ENCODE assay signal across 8 mouse cellular contexts in the genomic region with DNA sequence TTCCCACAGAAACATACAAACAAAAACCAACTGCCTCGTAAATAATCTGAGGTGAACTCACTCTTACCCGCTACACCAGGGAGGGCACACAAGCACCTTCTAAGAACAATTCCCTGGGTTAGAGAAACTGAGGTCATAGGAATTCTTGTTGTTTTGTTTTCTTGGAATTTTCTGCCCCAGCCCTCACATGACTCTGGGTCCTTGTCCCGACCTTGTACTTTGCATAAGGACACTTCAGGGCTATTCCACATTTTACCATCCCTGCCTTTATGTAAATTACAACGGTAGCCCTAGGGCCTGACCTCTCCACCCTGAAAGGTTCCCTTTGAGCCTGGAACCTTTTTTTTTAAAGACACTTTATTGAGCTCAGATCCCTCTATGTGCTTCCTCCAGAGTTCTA. TPM values are rescaled to one million over a fixed set of nuclear protein-coding genes. Genes with fewer than 3 reads are reported as not detected.
A peak's percentile ranks its signal among the peaks of the same experiment; 100 is the strongest.
DNase-seq lines count a peak whose midpoint lies in the region; ATAC-seq and TF ChIP-seq lines count a peak whose summit lies in the region.

A gene (minus strand): TSS at position 173 of the 400 bp plus-strand sequence.

- no peak within 1 kb of the TSS for H3K4me3 ChIP-seq in kidney, embryonic 15.5 days (replicated peaks)
- H3K4me3 ChIP-seq in gastrocnemius, adult 2 months, result peak within 1 kb of the TSS; percentile 50; the same call in 1 of the 2 replicates
- no peak within 1 kb of the TSS for H3K4me3 ChIP-seq in hindbrain, postnatal 0 days (ENCODE audit: low read length)

- no peak for ATAC-seq in kidney, embryonic 15.5 days (replicated peaks; ENCODE audit: low FRiP score)
- ATAC-seq in hindbrain, postnatal 0 days, result no peak
- no peak for ATAC-seq in megakaryocyte, adult 5-6 weeks (ENCODE audit: poor library complexity, severe bottlenecking)

- TF ChIP-seq CTCF in gastrocnemius, adult 2 months (IDR thresholded peaks at IDR 0.05), result no peak
- TF ChIP-seq CTCF in hindbrain, postnatal 0 days (IDR thresholded peaks at IDR 0.05; ENCODE audit: low read depth), result no peak

- H3K27me3 ChIP-seq in kidney, embryonic 15.5 days, result no peaks in the 10 kb centered on the region
- H3K27me3 ChIP-seq in hindbrain, postnatal 0 days (ENCODE audit: insufficient read depth, low read length), result no peaks in the 10 kb centered on the region

- intact Hi-C loops in gastrocnemius, adult 2 months (cut with DNase I), result loop anchor here (2.0 to 5.0 kb wide), 3 partner anchors 140 to 284 kb away; no protein-coding TSS in a partner anchor

- no peaks in the 10 kb centered on the region for H3K36me3 ChIP-seq in kidney, embryonic 15.5 days
- no peaks in the 10 kb centered on the region for H3K36me3 ChIP-seq in hindbrain, postnatal 0 days (ENCODE audit: insufficient read depth, low read length)

- 0 out of 2 replicates have a peak within 1 kb of the TSS, but pooled peaks have one; percentile 33 for H3K4me2 ChIP-seq in kidney, embryonic 15.5 days
- no peak within 1 kb of the TSS for H3K4me2 ChIP-seq in hindbrain, postnatal 0 days (ENCODE audit: low read depth, low read length)

- DNase-seq in kidney, adult 9 months, result no peak
- DNase-seq in adrenal gland, adult 8-10 months, result no peak
- no peak for DNase-seq in gastrocnemius, adult 2 months
- no peak for DNase-seq in hindbrain, postnatal 0 days (ENCODE audit: low spot score)
- DNase-seq in right cerebral cortex, adult 18-20 months, result no peak
- no peak for DNase-seq in cerebellum, adult 11 months

- H3K9me3 ChIP-seq in kidney, embryonic 15.5 days (replicated peaks), result no peaks in the 10 kb centered on the region
- no peaks in the 10 kb centered on the region for H3K9me3 ChIP-seq in hindbrain, postnatal 0 days (ENCODE audit: low read length)

- no peak within 1 kb of the TSS for H3K9ac ChIP-seq in kidney, embryonic 15.5 days
- H3K9ac ChIP-seq in hindbrain, postnatal 0 days (replicated peaks; ENCODE audit: low read length), result no peak within 1 kb of the TSS

- H3K27ac ChIP-seq in kidney, embryonic 15.5 days, result no peak within 1 kb of the TSS
- 0 out of 2 replicates have a peak within 1 kb of the TSS, but pooled peaks have one; percentile 25 for H3K27ac ChIP-seq in gastrocnemius, adult 2 months
- no peak within 1 kb of the TSS for H3K27ac ChIP-seq in hindbrain, postnatal 0 days

- 42% methylated on average over 4 of the region's 4 CpGs for WGBS in kidney, embryonic 15.5 days
- 45% methylated on average over 4 of the region's 4 CpGs for WGBS in hindbrain, postnatal 0 days

- H3K4me1 ChIP-seq in kidney, embryonic 15.5 days, result peaks cover 36% of the 10 kb centered on the region
- 0 out of 2 replicates have a peak, but pooled peaks cover 6% of the 10 kb centered on the region for H3K4me1 ChIP-seq in hindbrain, postnatal 0 days (ENCODE audit: insufficient read depth, low read length)

RNA-seq across cellular contexts. Expression of the gene that starts here (rescaled TPM):
- 994 and 1,027 TPM in 2 replicates for polyA plus RNA-seq in kidney, embryonic 15.5 days (2015; fragmentation: Nextera tagmentation; extraction: Ambion mirVana)
- 100 to 1,000 TPM; 272 to 830 (median 476) TPM for total RNA-seq in adrenal gland, adult 8-10 months (2022)
- 10 to 100 TPM; 45.5 to 89.1 TPM for total RNA-seq in gastrocnemius, adult 2 months (2021)
- 577 and 701 TPM in 2 replicates for total RNA-seq in hindbrain, postnatal 0 days (2014; rRNA removed)
- 1,486 and 1,521 TPM in 2 replicates for polyA plus RNA-seq in hindbrain, postnatal 0 days (2015; fragmentation: Nextera tagmentation; extraction: Ambion mirVana)
- 343 and 353 TPM in 2 replicates for total RNA-seq in megakaryocyte, adult 5-6 weeks (2015)
- total RNA-seq in megakaryocyte, adult 5-6 weeks (2017), result 494 and 587 TPM in 2 replicates
